19 mouse cellular contexts compared by ENCODE assay signal in the genomic region with DNA sequence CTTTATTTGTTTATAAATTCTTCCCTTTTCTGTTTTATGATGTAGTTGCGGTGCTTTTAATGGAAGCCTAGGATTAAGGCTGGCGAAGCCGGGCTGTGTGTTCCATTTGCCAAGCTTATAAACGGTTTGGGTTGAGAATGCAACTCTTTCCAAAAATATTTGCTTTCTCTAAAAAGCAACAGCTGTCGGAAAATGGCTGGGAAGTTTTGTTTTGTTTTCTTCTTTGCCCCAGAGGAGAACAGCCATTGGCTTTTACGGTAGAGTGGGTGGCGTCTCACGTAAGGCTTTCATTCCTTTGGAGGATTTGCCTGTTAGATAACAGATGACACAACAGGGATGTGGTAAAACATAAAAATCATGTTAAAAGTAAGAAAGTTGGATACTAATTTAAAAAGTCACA.
DNase-seq lines count a peak whose midpoint lies in the region; ATAC-seq and TF ChIP-seq lines count a peak whose summit lies in the region.
"Had no signal": no experiment of that assay in that cellular context is flagged by ENCODE, and none has a peak within 500 bp of the region (broad histone marks: within the 10 kb centered on the region; RNA-seq: fewer than 3 reads in every experiment).

No protein-coding gene starts in this region.

- H3K4me3 ChIP-seq in heart, embryonic 11.5 days (ENCODE audit: low read depth, low read length): no peak overlapping the region
- H3K4me3 ChIP-seq in lung, embryonic 14.5 days (ENCODE audit: low read depth, low read length): no peak overlapping the region
- H3K4me3 ChIP-seq in intestine, embryonic 16.5 days (ENCODE audit: low read length): no peak overlapping the region
- no peak overlapping the region for H3K4me3 ChIP-seq in neural tube, embryonic 15.5 days (replicated peaks)
- H3K4me3 ChIP-seq: forebrain, embryonic 13.5 days; liver, embryonic 12.5 days; midbrain, embryonic 12.5 days; neural tube, embryonic 13.5 days had no signal

- WGBS in heart, embryonic 11.5 days (ENCODE audit: insufficient replicate concordance): 45% methylated on average over 8 of the region's 8 CpGs
- 46% methylated on average over 8 of the region's 8 CpGs for WGBS in lung, embryonic 14.5 days
- 34% methylated on average over 8 of the region's 8 CpGs for WGBS in intestine, embryonic 16.5 days
- WGBS in neural tube, embryonic 15.5 days: 37% methylated on average over 8 of the region's 8 CpGs

- H3K4me1 ChIP-seq in heart, embryonic 11.5 days (ENCODE audit: control insufficient read depth, insufficient read depth, low read length): peaks cover 4% of the 10 kb centered on the region; the same call in 1 of the 2 replicates
- H3K4me1 ChIP-seq in lung, embryonic 14.5 days (ENCODE audit: insufficient read depth): no peaks in the 10 kb centered on the region
- H3K4me1 ChIP-seq in intestine, embryonic 16.5 days (ENCODE audit: control insufficient read depth, insufficient read depth, low read length): 0 out of 2 replicates have a peak, but pooled peaks cover 2% of the 10 kb centered on the region
- H3K4me1 ChIP-seq in neural tube, embryonic 15.5 days: peaks cover 15% of the 10 kb centered on the region
- H3K4me1 ChIP-seq: forebrain, embryonic 13.5 days; liver, embryonic 12.5 days; midbrain, embryonic 12.5 days had no signal

- no peaks in the 10 kb centered on the region for H3K9me3 ChIP-seq in heart, embryonic 11.5 days (replicated peaks; ENCODE audit: control insufficient read depth, low read length)
- H3K9me3 ChIP-seq in lung, embryonic 14.5 days (ENCODE audit: low read depth, low read length): no peaks in the 10 kb centered on the region
- H3K9me3 ChIP-seq in intestine, embryonic 16.5 days (ENCODE audit: control insufficient read depth, low read length): no peaks in the 10 kb centered on the region
- H3K9me3 ChIP-seq in neural tube, embryonic 15.5 days (replicated peaks): no peaks in the 10 kb centered on the region
- H3K9me3 ChIP-seq: forebrain, embryonic 13.5 days; liver, embryonic 12.5 days; midbrain, embryonic 12.5 days; neural tube, embryonic 13.5 days had no signal

- H3K27ac ChIP-seq in heart, embryonic 11.5 days (ENCODE audit: low read depth, low read length): 0 out of 2 replicates have a peak overlapping the region, but pooled peaks have one; percentile 15
- H3K27ac ChIP-seq in lung, embryonic 14.5 days (ENCODE audit: low read depth): no peak overlapping the region
- no peak overlapping the region for H3K27ac ChIP-seq in intestine, embryonic 16.5 days (ENCODE audit: low read length)
- no peak overlapping the region for H3K27ac ChIP-seq in neural tube, embryonic 15.5 days (replicated peaks)
- H3K27ac ChIP-seq: forebrain, embryonic 13.5 days; liver, embryonic 12.5 days; midbrain, embryonic 12.5 days; neural tube, embryonic 13.5 days had no signal

- H3K9ac ChIP-seq in heart, embryonic 11.5 days (ENCODE audit: low read depth, low read length): no peak overlapping the region
- H3K9ac ChIP-seq in lung, embryonic 14.5 days: no peak overlapping the region
- H3K9ac ChIP-seq in intestine, embryonic 16.5 days (ENCODE audit: low read depth, low read length): no peak overlapping the region
- no peak overlapping the region for H3K9ac ChIP-seq in neural tube, embryonic 15.5 days (replicated peaks)
- H3K9ac ChIP-seq: forebrain, embryonic 13.5 days; liver, embryonic 12.5 days; midbrain, embryonic 12.5 days; neural tube, embryonic 13.5 days had no signal

- no peak for TF ChIP-seq CTCF in lung, embryonic 14.5 days (IDR thresholded peaks at IDR 0.05; ENCODE audit: low read depth)

- DNase-seq in heart, postnatal 25 days (ENCODE audit: low spot score): no peak
- peak; percentile 57 for DNase-seq in lung, embryonic 14.5 days
- no peak for DNase-seq in lung, postnatal 4 days
- peak; percentile 43 for DNase-seq in skeletal muscle tissue, adult 2 months (ENCODE audit: low read depth, low spot score)
- DNase-seq in left cerebral cortex, postnatal 10 days (ENCODE audit: extremely low spot score in 1 of 2, low spot score in 2 of 2): no peak
- DNase-seq: adrenal gland, postnatal 36 days; cerebellum, postnatal 10 days; heart, postnatal 14 days; kidney, postnatal 4 days; right cerebral cortex, postnatal 25 days; thymus, postnatal 36 days had no signal

- intact Hi-C loops in heart, postnatal 25 days (cut with DNase I): no loop called here
- intact Hi-C loops in left cerebral cortex, postnatal 10 days (cut with DNase I): no loop called here

- H3K27me3 ChIP-seq in heart, embryonic 11.5 days (ENCODE audit: control insufficient read depth, insufficient read depth, low read length): no peaks in the 10 kb centered on the region
- no peaks in the 10 kb centered on the region for H3K27me3 ChIP-seq in lung, embryonic 14.5 days (ENCODE audit: insufficient read depth, low read length)
- H3K27me3 ChIP-seq in intestine, embryonic 16.5 days (replicated peaks; ENCODE audit: control insufficient read depth, insufficient read depth, low read length): no peaks in the 10 kb centered on the region
- H3K27me3 ChIP-seq in neural tube, embryonic 15.5 days (replicated peaks): no peaks in the 10 kb centered on the region; the same call in 1 of the 2 replicates
- H3K27me3 ChIP-seq: forebrain, embryonic 13.5 days; midbrain, embryonic 12.5 days; neural tube, embryonic 13.5 days had no signal

- no peak for ATAC-seq in heart, embryonic 11.5 days (replicated peaks; ENCODE audit: insufficient number of reproducible peaks, low FRiP score, low TSS enrichment)
- no peak for ATAC-seq in lung, embryonic 14.5 days (ENCODE audit: insufficient read depth)
- ATAC-seq in intestine, embryonic 16.5 days: no peak
- ATAC-seq in neural tube, embryonic 15.5 days (ENCODE audit: low FRiP score): no peak
- ATAC-seq: forebrain, embryonic 13.5 days; hindbrain, embryonic 16.5 days; liver, embryonic 12.5 days had no signal

- H3K4me2 ChIP-seq in heart, embryonic 11.5 days: no peak overlapping the region
- H3K4me2 ChIP-seq in lung, embryonic 14.5 days: no peak overlapping the region
- H3K4me2 ChIP-seq in intestine, embryonic 16.5 days (ENCODE audit: low read depth, low read length): peak overlapping the region; percentile 26; the same call in 1 of the 2 replicates
- no peak overlapping the region for H3K4me2 ChIP-seq in neural tube, embryonic 15.5 days
- H3K4me2 ChIP-seq: forebrain, embryonic 13.5 days; liver, embryonic 12.5 days; midbrain, embryonic 12.5 days; neural tube, embryonic 13.5 days had no signal

- no peaks in the 10 kb centered on the region for H3K36me3 ChIP-seq in heart, embryonic 11.5 days (ENCODE audit: control insufficient read depth, insufficient read depth, low read length)
- H3K36me3 ChIP-seq in lung, embryonic 14.5 days (ENCODE audit: insufficient read depth): no peaks in the 10 kb centered on the region
- no peaks in the 10 kb centered on the region for H3K36me3 ChIP-seq in intestine, embryonic 16.5 days (ENCODE audit: control insufficient read depth, insufficient read depth, low read length)
- H3K36me3 ChIP-seq in neural tube, embryonic 15.5 days: no peaks in the 10 kb centered on the region
- H3K36me3 ChIP-seq: liver, embryonic 12.5 days; midbrain, embryonic 12.5 days; neural tube, embryonic 13.5 days had no signal

Comparison
In these comparisons a context has a peak if more than half of its experiments do, and no peak if none do; other contexts are left out.
1. DNase-seq: peak in lung, embryonic 14.5 days (single experiment) and skeletal muscle tissue, adult 2 months (single experiment); none in heart, postnatal 25 days (single experiment), lung, postnatal 4 days (0 of 2) and left cerebral cortex, postnatal 10 days (0 of 2).